Mouse (Mus musculus) heart, embryonic 13.5 days (tissue): ENCODE measurements at regions not wholly inside any gene's neighbourhood (a gene's known extent, or its start where the extent isn't known, plus 50 kb on each side); places are given as distances from the start of the nearest gene placed in this dataset.

Experiments used
- ATAC-seq: fragments of 200-750 bp; cut with Nextera tagmentation; 2 replicates; pipeline ENCODE4 v1.8.0; 2017; ENCODE audit warnings: moderate TSS enrichment; ENCODE audit not compliant: insufficient number of reproducible peaks, low FRiP score, low TSS enrichment; ENCODE audit errors: extremely low read depth
- H3K27ac ChIP-seq: fragments of 300-500 bp; sonication (generic); replicated peaks from 2 replicates; pipeline ENCODE4 v1.5.1; 2015; ENCODE audit warnings: moderate library complexity, mild to moderate bottlenecking, inconsistent platforms
- H3K27me3 ChIP-seq: fragments of 300-500 bp; sonication (generic); replicated peaks from 2 replicates; pipeline ENCODE4 v1.6.1; 2015; ENCODE audit warnings: mild to moderate bottlenecking, inconsistent platforms
- H3K36me3 ChIP-seq: fragments of 300-500 bp; sonication (generic); 2 replicates; pipeline ENCODE4 v1.6.1; 2015; ENCODE audit warnings: mild to moderate bottlenecking, inconsistent platforms
- H3K4me1 ChIP-seq: fragments of 300-500 bp; sonication (generic); 2 replicates; pipeline ENCODE4 v1.6.1; 2015; ENCODE audit warnings: inconsistent platforms
- H3K4me2 ChIP-seq: fragments of 300-500 bp; sonication (generic); 2 replicates; pipeline ENCODE4 v1.6.1; 2015; ENCODE audit warnings: inconsistent platforms, mild to moderate bottlenecking, moderate library complexity
- H3K4me3 ChIP-seq: fragments of 300-500 bp; sonication (generic); 2 replicates; pipeline ENCODE4 v1.5.1; 2015; ENCODE audit warnings: moderate library complexity, mild to moderate bottlenecking, inconsistent platforms
- H3K9ac ChIP-seq: fragments of 300-500 bp; sonication (generic); 2 replicates; pipeline ENCODE4 v1.6.1; 2015; ENCODE audit warnings: inconsistent platforms, mild to moderate bottlenecking, moderate library complexity
- H3K9me3 ChIP-seq: fragments of 300-500 bp; sonication (generic); 2 replicates; pipeline ENCODE4 v1.6.1; 2016; ENCODE audit warnings: inconsistent platforms
- WGBS: fragments of 180-500 bp; shearing (Covaris S2); methylation state at CpG from one replicate; pipeline ENCODE4 v1.1.7; 2015; ENCODE audit warnings: mixed read lengths; 5-methylcytosine and 5-hydroxymethylcytosine counted together

DNA sequence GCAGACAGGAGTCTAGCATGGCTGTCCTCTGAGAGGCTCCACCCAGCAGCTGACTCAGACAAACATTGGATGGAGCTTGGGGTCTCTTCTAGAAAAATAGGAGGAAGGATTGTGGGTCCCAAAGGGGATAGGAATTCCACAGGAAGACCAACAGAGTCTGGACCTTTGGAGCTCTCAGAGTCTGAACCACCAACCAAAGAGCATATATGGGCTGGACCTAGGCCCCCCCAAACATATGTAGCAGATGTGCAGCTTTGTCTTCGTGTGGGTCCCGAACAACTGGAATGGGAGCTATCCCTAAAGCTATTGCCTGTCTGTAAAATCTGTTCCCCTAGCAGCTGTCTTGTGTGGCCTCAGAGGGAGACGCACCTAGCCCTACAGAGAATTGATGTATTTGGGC is 50.1 kb upstream of the Cpm start:
- no peak overlapping the region for H3K27ac ChIP-seq
- H3K4me3 ChIP-seq: no peak overlapping the region
- H3K9me3 ChIP-seq: no peaks in the 10 kb centered on the region
- H3K36me3 ChIP-seq: no peaks in the 10 kb centered on the region
- H3K27me3 ChIP-seq: no peaks in the 10 kb centered on the region
- H3K4me2 ChIP-seq: no peak overlapping the region
- 72% methylated on average over 3 of the region's 3 CpGs for WGBS
- no peaks in the 10 kb centered on the region for H3K4me1 ChIP-seq
- no peak for ATAC-seq
- H3K9ac ChIP-seq: no peak overlapping the region

DNA sequence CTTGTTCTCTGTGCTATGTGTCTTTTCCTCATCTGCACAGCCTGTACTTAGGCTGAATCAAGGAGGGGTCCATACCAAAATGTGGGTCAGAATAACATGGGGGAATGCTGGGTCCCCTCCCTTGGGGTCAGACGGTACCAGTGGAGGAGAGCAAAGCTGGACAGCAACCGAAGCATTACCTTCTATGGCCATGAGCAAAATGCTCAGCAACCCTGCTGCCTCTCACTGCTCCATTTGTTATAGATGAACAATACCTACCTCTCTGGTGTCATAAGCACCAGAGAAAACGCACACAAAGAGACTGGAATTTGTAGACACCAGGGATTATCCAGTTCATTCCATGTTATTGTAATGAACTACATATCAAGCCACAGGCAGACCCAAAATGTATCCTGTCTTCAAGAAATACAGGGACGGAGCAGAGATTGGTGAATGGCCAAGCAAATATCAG is 50.6 kb upstream of the Cpm start:
- Histone ChIP-seq H3K27me3 (no peaks in the 10 kb centered on the region), H3K4me3 (no peak overlapping the region), H3K27ac (no peak overlapping the region), H3K36me3 (no peaks in the 10 kb centered on the region), H3K9me3 (no peaks in the 10 kb centered on the region), H3K9ac (no peak overlapping the region), H3K4me2 (no peak overlapping the region), H3K4me1 (no peaks in the 10 kb centered on the region)
- ATAC-seq: no peak
- WGBS: 74% methylated on average over 4 of the region's 4 CpGs

DNA sequence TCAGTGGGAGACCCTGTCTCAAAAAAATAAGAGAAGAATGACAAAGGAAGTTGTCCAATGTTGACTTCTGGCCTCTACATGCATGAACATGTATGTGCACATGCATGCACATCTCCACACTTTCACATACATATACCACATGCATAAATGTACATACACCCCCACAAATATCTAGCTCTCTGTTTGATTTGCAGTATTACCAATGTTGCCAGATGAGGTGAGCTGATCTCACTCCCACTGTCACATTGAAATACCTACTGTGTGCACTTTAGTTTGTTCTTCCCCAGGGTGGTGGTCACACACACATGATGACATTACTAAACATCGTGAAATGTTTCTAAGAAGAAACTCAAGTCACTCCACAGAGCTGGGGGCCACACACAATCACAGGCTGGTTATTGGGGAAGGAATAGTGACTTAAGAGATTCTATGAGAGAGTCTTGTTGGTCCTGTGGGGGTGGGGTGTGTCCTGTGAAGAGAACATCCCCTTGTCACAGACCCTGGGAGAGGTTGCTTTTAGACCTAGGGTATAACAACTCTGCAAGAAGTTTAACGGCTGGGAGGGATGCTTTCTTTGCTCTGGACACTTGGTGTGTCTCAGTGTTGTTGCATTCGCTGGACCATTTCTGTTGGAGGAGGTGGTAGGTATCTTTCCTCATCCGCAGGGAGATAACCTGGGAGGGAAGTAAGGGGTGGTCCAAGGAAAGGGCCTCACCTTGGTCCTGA is 51.2 kb upstream of the Cpm start:
- 74% methylated on average over 4 of the region's 4 CpGs for WGBS

DNA sequence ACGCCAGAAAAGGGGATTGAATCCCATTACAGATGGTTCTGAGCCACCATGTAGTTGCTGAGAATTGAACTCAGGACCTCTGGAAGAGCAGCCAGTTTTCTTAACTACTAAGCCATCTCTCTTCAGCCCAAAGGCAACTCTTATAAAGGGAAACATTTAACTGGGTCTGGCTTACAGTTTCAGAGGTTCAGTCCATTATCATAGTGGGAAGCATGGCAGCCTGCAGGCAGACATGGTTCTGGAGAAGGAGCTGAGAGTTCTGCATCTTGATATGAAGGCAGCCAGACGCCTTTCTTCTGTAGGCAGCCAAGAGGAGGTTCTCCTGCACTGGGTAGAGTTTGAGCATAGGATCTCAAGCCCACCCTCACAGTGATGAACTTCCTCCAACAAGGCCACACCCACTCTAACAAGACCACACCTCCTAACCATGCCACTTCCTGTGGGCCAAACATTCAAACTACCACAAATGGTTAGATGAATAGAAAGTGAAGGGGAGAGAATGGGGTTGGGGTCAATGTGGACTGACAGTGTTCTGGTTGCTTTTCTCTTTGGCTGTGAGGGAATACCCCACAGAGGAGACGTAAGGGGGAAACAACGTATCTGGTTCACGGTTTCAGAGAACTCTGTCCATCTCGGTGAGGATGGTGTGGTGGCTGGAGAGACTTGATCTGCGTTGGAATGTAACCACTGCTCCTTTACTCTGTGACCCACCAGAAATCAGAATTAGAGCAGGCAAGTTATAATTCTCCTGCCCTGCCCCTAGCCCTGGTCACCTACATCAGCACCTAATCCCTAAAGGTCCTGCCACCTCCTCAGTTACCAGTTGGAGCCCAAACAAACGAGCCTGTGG is 52.2 kb upstream of the Cpm start:
- Histone ChIP-seq H3K27ac (no peak overlapping the region), H3K36me3 (no peaks in the 10 kb centered on the region), H3K27me3 (peaks cover 11% of the 10 kb centered on the region), H3K9ac (no peak overlapping the region), H3K9me3 (no peaks in the 10 kb centered on the region), H3K4me3 (no peak overlapping the region), H3K4me2 (no peak overlapping the region), H3K4me1 (peaks cover 2% of the 10 kb centered on the region)
- ATAC-seq: no peak
- WGBS: 79% methylated on average over 8 of the region's 8 CpGs

More for the DNA sequence above, 51.2 kb upstream of the Cpm start:
- Histone ChIP-seq H3K9me3 (no peaks in the 10 kb centered on the region), H3K4me3 (no peak overlapping the region), H3K27ac (no peak overlapping the region), H3K27me3 (peaks cover under 1% of the 10 kb centered on the region), H3K4me2 (no peak overlapping the region), H3K4me1 (no peaks in the 10 kb centered on the region), H3K36me3 (no peaks in the 10 kb centered on the region), H3K9ac (no peak overlapping the region)
- no peak for ATAC-seq

DNA sequence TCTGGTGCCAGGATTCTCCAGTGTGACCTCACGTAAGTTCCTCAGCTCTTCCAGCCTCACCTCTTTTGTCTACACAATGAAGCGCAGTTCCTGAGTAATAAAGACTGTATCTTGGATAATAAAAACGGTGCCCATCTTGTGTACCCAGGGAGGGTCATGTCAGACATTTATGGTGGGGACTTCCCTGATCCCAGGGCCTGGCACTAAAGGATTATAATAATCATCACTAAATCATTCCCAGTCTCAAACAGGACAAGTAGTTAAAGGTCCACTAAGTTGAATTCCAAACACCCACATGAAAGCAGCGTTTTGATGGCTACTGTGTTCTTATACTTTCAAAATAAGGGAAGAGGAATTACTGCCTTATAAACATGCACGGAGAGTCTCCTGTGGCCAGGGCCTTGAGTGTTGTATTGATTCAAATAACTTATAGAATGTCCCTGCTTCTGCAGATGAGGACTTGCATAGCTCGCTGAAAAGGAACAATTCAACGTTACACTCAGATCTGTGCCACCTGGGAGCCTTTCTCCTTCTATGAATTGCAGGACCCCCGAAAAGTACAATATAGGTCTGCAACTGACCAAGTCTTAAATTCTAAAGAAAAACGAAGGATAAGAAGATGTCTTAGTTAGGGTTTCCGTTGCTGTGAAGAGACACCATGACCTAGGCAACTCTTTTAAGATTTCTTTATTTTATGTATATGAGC is 53.0 kb upstream of the Cpm start:
- H3K9ac ChIP-seq: no peak overlapping the region
- WGBS: 84% methylated on average over 10 of the region's 10 CpGs
- no peaks in the 10 kb centered on the region for H3K36me3 ChIP-seq
- H3K27me3 ChIP-seq: peaks cover 19% of the 10 kb centered on the region
- H3K4me2 ChIP-seq: no peak overlapping the region
- H3K4me3 ChIP-seq: no peak overlapping the region
- no peak for ATAC-seq
- peaks cover 10% of the 10 kb centered on the region for H3K4me1 ChIP-seq
- H3K9me3 ChIP-seq: no peaks in the 10 kb centered on the region
- H3K27ac ChIP-seq: no peak overlapping the region

DNA sequence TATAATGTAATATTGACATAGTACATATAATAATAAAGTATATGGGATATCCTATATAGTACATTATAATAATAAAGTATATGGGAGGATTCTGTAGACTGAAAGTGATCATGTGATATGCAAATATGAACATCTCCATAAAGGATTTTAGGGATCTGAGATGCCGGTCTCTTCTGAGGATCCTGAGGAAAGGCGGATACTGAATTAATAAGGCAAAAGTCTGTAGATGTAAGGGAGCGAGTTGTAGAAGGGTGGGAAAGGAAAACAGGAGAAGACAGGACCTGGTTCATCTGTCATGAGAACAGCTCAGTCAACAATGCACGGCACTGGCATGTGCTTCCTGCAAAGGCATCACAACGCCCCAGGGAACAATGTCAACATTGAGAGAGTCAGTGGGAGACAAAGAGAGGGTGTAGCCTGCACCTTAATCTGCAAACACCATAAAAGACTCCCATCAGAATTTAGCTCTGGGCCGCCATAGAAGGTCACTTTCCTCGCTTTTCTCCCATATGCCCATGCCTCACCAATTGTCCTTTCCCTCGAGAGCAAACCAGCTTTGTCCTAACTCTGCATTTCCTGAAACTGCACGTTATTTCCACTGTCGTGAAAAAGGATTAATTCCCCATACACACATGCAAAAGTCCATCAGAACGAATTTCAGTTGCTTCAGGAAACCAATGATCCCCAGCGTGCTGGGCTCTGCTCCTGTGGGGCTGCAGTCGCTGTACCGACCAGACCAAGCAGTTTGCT is 53.7 kb upstream of the Cpm start:
- no peak overlapping the region for H3K9ac ChIP-seq
- ATAC-seq: no peak
- H3K4me3 ChIP-seq: no peak overlapping the region
- H3K4me2 ChIP-seq: no peak overlapping the region
- H3K27me3 ChIP-seq: peaks cover 26% of the 10 kb centered on the region
- 67% methylated on average over 14 of the region's 14 CpGs for WGBS
- no peak overlapping the region for H3K27ac ChIP-seq
- no peaks in the 10 kb centered on the region for H3K36me3 ChIP-seq
- peaks cover 15% of the 10 kb centered on the region for H3K4me1 ChIP-seq
- H3K9me3 ChIP-seq: no peaks in the 10 kb centered on the region

DNA sequence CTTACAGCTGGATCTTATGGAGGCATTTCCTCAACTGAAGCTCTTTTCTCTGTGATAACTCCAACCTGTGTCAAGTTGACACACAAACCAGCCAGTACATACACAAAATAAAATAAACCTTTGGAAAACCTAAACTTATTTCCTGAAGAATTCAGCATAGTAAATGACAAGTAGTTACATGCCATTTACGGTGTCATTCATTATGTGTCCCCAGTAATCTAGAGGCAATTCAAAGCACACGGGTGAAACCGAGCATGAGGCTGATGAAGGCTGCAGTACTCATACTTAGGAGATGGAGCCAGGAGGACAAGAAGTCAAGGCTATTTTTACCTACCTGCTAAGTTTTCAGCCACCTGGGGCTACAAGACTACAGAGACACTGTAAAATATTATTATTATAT is 54.4 kb upstream of the Cpm start:
- H3K27ac ChIP-seq: no peak overlapping the region
- no peak overlapping the region for H3K9ac ChIP-seq
- no peaks in the 10 kb centered on the region for H3K9me3 ChIP-seq
- no peak overlapping the region for H3K4me3 ChIP-seq
- no peak overlapping the region for H3K4me2 ChIP-seq
- peaks cover 15% of the 10 kb centered on the region for H3K4me1 ChIP-seq
- H3K27me3 ChIP-seq: peaks cover 33% of the 10 kb centered on the region
- 81% methylated on average over 3 of the region's 3 CpGs for WGBS
- no peak for ATAC-seq
- H3K36me3 ChIP-seq: no peaks in the 10 kb centered on the region

DNA sequence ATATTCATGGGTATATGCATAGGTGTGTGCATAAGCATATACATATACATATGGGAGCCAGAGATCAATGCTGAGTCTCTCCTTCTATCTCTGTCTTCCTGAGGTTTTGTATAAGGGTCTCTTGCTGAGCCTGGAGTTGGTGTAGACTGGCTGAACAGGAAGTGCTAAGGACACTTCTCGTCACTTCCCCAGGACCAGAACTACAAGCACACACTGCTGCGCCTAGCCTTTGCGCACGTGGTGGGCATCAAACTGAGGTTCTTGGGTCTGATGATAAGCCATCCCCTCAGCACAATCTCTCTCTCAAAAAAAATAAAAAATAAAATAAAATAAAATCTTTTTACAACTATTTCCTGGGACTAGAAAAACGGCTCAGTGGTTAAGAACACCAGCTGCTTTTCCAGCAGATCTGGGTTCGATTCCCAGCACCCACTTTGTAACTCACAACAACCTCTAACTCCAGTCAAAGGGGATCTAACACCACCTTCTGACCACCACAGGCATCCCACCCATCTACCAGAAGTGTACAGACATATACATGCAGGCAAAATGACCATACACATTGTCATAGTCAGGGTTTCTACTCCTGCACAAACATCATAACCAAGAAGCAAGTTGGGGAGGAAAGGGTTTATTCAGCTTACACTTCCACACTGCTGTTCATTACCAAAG is 55.1 kb upstream of the Cpm start:
- WGBS: 82% methylated on average over 6 of the region's 6 CpGs
- no peak overlapping the region for H3K27ac ChIP-seq
- H3K27me3 ChIP-seq: peaks cover 40% of the 10 kb centered on the region
- no peaks in the 10 kb centered on the region for H3K9me3 ChIP-seq
- peaks cover 15% of the 10 kb centered on the region for H3K4me1 ChIP-seq
- H3K4me2 ChIP-seq: no peak overlapping the region
- H3K36me3 ChIP-seq: no peaks in the 10 kb centered on the region
- no peak overlapping the region for H3K9ac ChIP-seq
- H3K4me3 ChIP-seq: no peak overlapping the region
- no peak for ATAC-seq

DNA sequence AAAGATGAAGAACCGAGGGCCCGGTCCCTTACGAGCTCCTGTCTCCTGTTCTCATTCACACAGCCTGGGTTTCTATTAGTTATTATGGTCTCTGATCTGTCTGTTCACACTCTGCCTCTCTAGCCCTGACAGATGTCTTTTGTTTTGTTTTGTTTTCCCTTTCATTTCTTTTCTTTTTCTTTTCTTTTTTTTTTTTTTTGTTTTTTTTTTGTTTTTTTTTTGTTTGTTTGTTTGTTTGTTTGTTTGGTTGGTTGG is 55.8 kb upstream of the Cpm start:
- Histone ChIP-seq H3K27me3 (peaks cover 46% of the 10 kb centered on the region), H3K9ac (no peak overlapping the region), H3K4me3 (no peak overlapping the region), H3K36me3 (no peaks in the 10 kb centered on the region), H3K4me1 (peaks cover 15% of the 10 kb centered on the region), H3K27ac (no peak overlapping the region), H3K4me2 (no peak overlapping the region), H3K9me3 (no peaks in the 10 kb centered on the region)
- no peak for ATAC-seq
- WGBS: 86% methylated on average over 3 of the region's 3 CpGs

DNA sequence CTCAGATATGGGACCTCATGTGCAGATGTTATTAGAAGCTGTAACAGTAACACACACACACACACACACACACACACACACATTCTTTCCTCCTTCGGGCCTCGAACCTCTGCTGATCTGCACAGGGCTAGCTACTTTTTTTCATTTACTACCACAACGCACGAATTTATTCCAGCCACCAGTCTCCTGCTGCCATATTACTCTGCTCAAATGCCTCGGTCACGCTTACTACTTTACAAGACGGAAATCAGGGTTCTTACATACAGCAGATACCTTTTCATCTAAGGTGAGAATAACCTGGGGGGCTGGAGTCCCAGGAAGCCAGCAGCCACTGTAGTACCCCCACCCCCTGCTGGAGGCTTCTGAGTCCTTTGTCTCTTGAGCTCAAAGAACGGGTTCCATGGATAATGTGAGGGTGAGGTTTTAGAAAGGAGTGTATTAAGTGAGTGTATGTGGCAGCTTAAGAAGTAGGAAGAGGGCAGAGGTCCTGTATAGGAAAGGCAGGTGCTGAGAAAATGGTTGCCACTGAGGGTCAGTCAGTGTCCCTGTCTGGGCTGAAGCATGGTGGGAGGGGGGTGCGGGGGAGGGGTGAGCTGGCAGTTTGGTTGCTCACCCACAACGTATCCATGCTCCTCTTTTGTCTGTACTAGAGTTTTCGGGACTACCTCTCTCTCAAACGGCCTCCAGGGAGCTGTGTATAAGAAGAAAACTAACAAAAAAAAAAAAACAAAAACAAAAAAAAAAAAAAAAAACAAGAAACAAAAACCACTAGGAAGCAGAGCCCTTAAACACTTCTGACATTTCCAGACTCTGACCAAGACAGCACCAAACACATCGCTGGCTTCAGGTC is 56.3 kb upstream of the Cpm start:
- no peak overlapping the region for H3K27ac ChIP-seq
- no peak overlapping the region for H3K9ac ChIP-seq
- no peaks in the 10 kb centered on the region for H3K9me3 ChIP-seq
- ATAC-seq: no peak
- H3K4me1 ChIP-seq: peaks cover 15% of the 10 kb centered on the region
- no peaks in the 10 kb centered on the region for H3K36me3 ChIP-seq
- H3K27me3 ChIP-seq: peaks cover 46% of the 10 kb centered on the region
- WGBS: 56% methylated on average over 13 of the region's 13 CpGs
- no peak overlapping the region for H3K4me3 ChIP-seq
- no peak overlapping the region for H3K4me2 ChIP-seq
